Mouse (Mus musculus) embryonic stem cell, embryonic (primary cell): ENCODE measurements at regions not wholly inside any gene's neighbourhood (a gene's known extent, or its start where the extent isn't known, plus 50 kb on each side); places are given as distances from the start of the nearest gene placed in this dataset.

Experiments used
- CTCF ChIA-PET, 4 experiments: fragments of 300-600 bp in 2 of 4; fragments of 350-600 bp in 2 of 4; sonication (Branson Sonifier 250); formaldehyde crosslinking; loops; one replicate each; lab custom pipeline; 2022; ENCODE audit warnings: inconsistent platforms in 2 of 4; lab: Charles Lee
- POLR2A ChIA-PET, 4 experiments: fragments of 300-600 bp in 2 of 4; fragments of 350-600 bp in 2 of 4; sonication (Branson Sonifier 250); formaldehyde crosslinking; loops; one replicate each; lab custom pipeline; 2022; ENCODE audit warnings: antibody characterized with exemption in 4 of 4, inconsistent platforms in 1 of 4; lab: Charles Lee

- ChIA-PET CTCF (no interaction called here), POLR2A (interaction anchor here in 2 of 4 experiments (0.6 kb wide), 3 partner anchors 13 to 410 kb away, joined by 3 to 4 read pairs (median 3); no protein-coding TSS in a partner anchor)
These were observed 121.0 kb upstream of the Chrm2 start for GRCm38 (mm10) chr6:36266717-36267402.

DNA sequence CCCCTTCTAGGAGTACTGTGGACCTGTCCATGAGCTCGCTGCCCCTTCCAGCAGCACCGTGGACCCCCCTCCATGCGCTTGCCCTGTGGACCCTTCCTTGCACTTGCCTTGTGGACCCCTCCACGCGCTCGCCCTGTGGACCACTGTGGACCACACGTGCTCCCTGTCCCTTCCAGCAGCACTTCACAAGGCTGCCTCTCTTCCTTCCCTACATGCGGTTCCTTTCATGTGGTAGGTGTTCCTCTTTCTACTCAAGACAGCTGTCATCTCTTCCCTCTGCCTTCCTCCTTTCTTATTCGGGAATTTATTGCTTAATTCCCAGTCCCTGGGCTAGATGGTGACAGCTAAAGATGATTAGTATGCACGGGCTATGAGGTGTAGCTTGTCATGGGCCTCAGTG lies 101.2 kb upstream of the Chrm2 start:
- ChIA-PET POLR2A (no interaction called here), CTCF (no interaction called here)

DNA sequence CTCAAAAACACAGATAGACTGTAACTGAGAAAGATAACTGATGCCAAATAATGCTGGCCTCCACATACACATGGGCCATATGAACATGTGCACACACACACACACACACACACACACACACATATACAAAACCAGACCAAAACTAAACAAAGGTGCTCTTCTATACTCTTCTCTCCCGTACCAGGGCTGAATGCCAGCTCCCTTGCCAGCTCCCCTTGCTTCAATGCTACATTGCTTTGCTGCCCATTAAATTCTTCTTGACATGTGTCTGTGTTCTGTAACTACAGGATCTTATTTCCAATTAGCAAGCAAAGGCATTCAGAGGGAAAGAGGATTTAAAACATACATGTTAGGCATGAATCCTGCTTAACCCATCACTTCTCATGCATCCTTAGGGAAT lies 74.3 kb upstream of the Chrm2 start:
- ChIA-PET CTCF (no interaction called here), POLR2A (no interaction called here)
